Comparison of ENCODE assay signal across 12 mouse cellular contexts in genomic region chr5:114358833-114359232, GRCm38 (mm10). TPM values are rescaled to one million over a fixed set of nuclear protein-coding genes. Genes with fewer than 3 reads are reported as not detected.
DNase-seq lines count a peak whose midpoint lies in the region; ATAC-seq and TF ChIP-seq lines count a peak whose summit lies in the region.
"Had no signal": no experiment of that assay in that cellular context is flagged by ENCODE, and none has a peak within 500 bp of the region (broad histone marks: within the 10 kb centered on the region; RNA-seq: fewer than 3 reads in every experiment).

No protein-coding gene starts in this region.

- TF ChIP-seq POLR2A in testis, adult 2 months (IDR thresholded peaks at IDR 0.05; ENCODE audit: control insufficient read depth, low read depth, low read length), result no peak

- H3K36me3 ChIP-seq in testis, adult 2 months (ENCODE audit: control insufficient read depth, insufficient read depth, low read length), result no peaks in the 10 kb centered on the region; the same call in 1 of the 2 replicates
- H3K36me3 ChIP-seq in midbrain, embryonic 15.5 days (replicated peaks), result 0 out of 2 replicates have a peak, but pooled peaks cover 18% of the 10 kb centered on the region
- peaks cover 13% of the 10 kb centered on the region; the same call in 1 of the 2 replicates for H3K36me3 ChIP-seq in heart, embryonic 11.5 days (ENCODE audit: control insufficient read depth, insufficient read depth, low read length)

- no peaks in the 10 kb centered on the region for H3K27me3 ChIP-seq in testis, adult 2 months (ENCODE audit: control insufficient read depth, insufficient read depth, low read length)
- H3K27me3 ChIP-seq in midbrain, embryonic 15.5 days (replicated peaks), result no peaks in the 10 kb centered on the region
- H3K27me3 ChIP-seq in heart, embryonic 11.5 days (ENCODE audit: control insufficient read depth, insufficient read depth, low read length), result no peaks in the 10 kb centered on the region

- no peak for TF ChIP-seq CTCF in testis, adult 2 months (IDR thresholded peaks at IDR 0.05; ENCODE audit: control insufficient read depth, insufficient read depth, insufficient replicate concordance, low read depth, low read length)
- TF ChIP-seq CTCF in layer of hippocampus, adult 2 months (conservative IDR thresholded peaks at IDR 0.05), result no peak

- H3K4me1 ChIP-seq in testis, adult 2 months (ENCODE audit: control insufficient read depth, insufficient read depth, low read length), result peaks cover 7% of the 10 kb centered on the region
- peaks cover 15% of the 10 kb centered on the region for H3K4me1 ChIP-seq in midbrain, embryonic 15.5 days
- H3K4me1 ChIP-seq in heart, embryonic 11.5 days (ENCODE audit: control insufficient read depth, insufficient read depth, low read length), result peaks cover 3% of the 10 kb centered on the region; the same call in 1 of the 2 replicates

- ATAC-seq in midbrain, embryonic 15.5 days (replicated peaks), result peak; percentile 46; the same call in 1 of the 2 replicates
- ATAC-seq in heart, embryonic 11.5 days (replicated peaks; ENCODE audit: insufficient number of reproducible peaks, low FRiP score, low TSS enrichment), result no peak
- ATAC-seq: lung, postnatal 0 days had no signal

- no peak overlapping the region for H3K9ac ChIP-seq in midbrain, embryonic 15.5 days
- H3K9ac ChIP-seq in heart, embryonic 11.5 days (ENCODE audit: low read depth, low read length), result no peak overlapping the region

- no peak for DNase-seq in testis, postnatal 14 days (ENCODE audit: low spot score)
- DNase-seq in layer of hippocampus, adult 2 months (ENCODE audit: low spot score in 2 of 2), result peak; percentile 63 to 75
- DNase-seq in telencephalon, adult 2 months (ENCODE audit: low read depth, low spot score), result peak; percentile 84
- no peak for DNase-seq in heart, postnatal 36 days
- no peak for DNase-seq in cerebellum, adult 9-11 months
- DNase-seq: heart, adult 2 months; kidney, adult 18-20 months; thymus, postnatal 36 days had no signal

- H3K4me2 ChIP-seq in midbrain, embryonic 15.5 days, result no peak overlapping the region
- no peak overlapping the region for H3K4me2 ChIP-seq in heart, embryonic 11.5 days

- no peaks in the 10 kb centered on the region for H3K9me3 ChIP-seq in midbrain, embryonic 15.5 days
- H3K9me3 ChIP-seq in heart, embryonic 11.5 days (replicated peaks; ENCODE audit: control insufficient read depth, low read length), result no peaks in the 10 kb centered on the region

- 52% methylated on average over 10 of the region's 10 CpGs for WGBS in midbrain, embryonic 15.5 days
- 74% methylated on average over 10 of the region's 10 CpGs for WGBS in heart, embryonic 11.5 days (ENCODE audit: insufficient replicate concordance)

- H3K27ac ChIP-seq in testis, adult 2 months (ENCODE audit: control insufficient read depth, insufficient read depth, low read depth, low read length), result no peak overlapping the region
- H3K27ac ChIP-seq in layer of hippocampus, adult 2 months, result peak overlapping the region; percentile 80
- 0 out of 2 replicates have a peak overlapping the region, but pooled peaks have one; percentile 30 for H3K27ac ChIP-seq in midbrain, embryonic 15.5 days
- no peak overlapping the region for H3K27ac ChIP-seq in heart, embryonic 11.5 days (ENCODE audit: low read depth, low read length)
- H3K27ac ChIP-seq: heart, adult 2 months had no signal

- H3K4me3 ChIP-seq in testis, adult 2 months (ENCODE audit: control insufficient read depth, low read depth, low read length), result peak overlapping the region; percentile 26; the same call in 1 of the 2 replicates
- no peak overlapping the region for H3K4me3 ChIP-seq in layer of hippocampus, adult 2 months
- H3K4me3 ChIP-seq in midbrain, embryonic 15.5 days, result no peak overlapping the region
- H3K4me3 ChIP-seq in heart, embryonic 11.5 days (ENCODE audit: low read depth, low read length), result no peak overlapping the region
- H3K4me3 ChIP-seq: heart, adult 2 months had no signal

- intact Hi-C loops in heart, postnatal 36 days (cut with DNase I), result no loop called here

RNA-seq across cellular contexts. Expression of gene Kctd10, which starts 21.5 kb away (rescaled TPM):
- polyA plus RNA-seq in testis, adult 2 months (2012; rRNA removed), result 48.4 and 54.6 TPM in 2 replicates
- 10 to 100 TPM; 51.5 to 51.7 TPM for total RNA-seq in layer of hippocampus, adult 2 months (2021)
- 80.7 and 82.7 TPM in 2 replicates for polyA plus RNA-seq in midbrain, embryonic 15.5 days (2015; fragmentation: Nextera tagmentation; extraction: Ambion mirVana)
- polyA plus RNA-seq in heart, embryonic 11.5 days (2014; fragmentation: Nextera tagmentation; extraction: Ambion mirVana), result 84.8 and 112 TPM in 2 replicates
- 10 to 100 TPM; 49.4 to 51.4 TPM for total RNA-seq in heart, postnatal 36 days (2021)

RNA-seq across cellular contexts. Expression of gene Ube3b, which starts 21.6 kb away (rescaled TPM):
- polyA plus RNA-seq in testis, adult 2 months (2012; rRNA removed), result 128 and 142 TPM in 2 replicates
- total RNA-seq in layer of hippocampus, adult 2 months (2021), result 10 to 100 TPM; 80.8 to 85.6 TPM
- polyA plus RNA-seq in midbrain, embryonic 15.5 days (2015; fragmentation: Nextera tagmentation; extraction: Ambion mirVana), result 41.3 and 41.4 TPM in 2 replicates
- polyA plus RNA-seq in heart, embryonic 11.5 days (2014; fragmentation: Nextera tagmentation; extraction: Ambion mirVana), result 43.0 and 54.7 TPM in 2 replicates
- 10 to 100 TPM; 82.8 to 96.4 TPM for total RNA-seq in heart, postnatal 36 days (2021)

Comparison
In these comparisons a context has a peak if more than half of its experiments do, and no peak if none do; other contexts are left out.
1. H3K27ac ChIP-seq: peak in layer of hippocampus, adult 2 months (single experiment) and midbrain, embryonic 15.5 days (single experiment); none in testis, adult 2 months (single experiment) and heart, embryonic 11.5 days (single experiment).
2. DNase-seq: peak in layer of hippocampus, adult 2 months (2 of 2) and telencephalon, adult 2 months (single experiment); none in testis, postnatal 14 days (single experiment), heart, postnatal 36 days (0 of 2) and cerebellum, adult 9-11 months (single experiment).